Mouse (Mus musculus) bone marrow macrophage, adult 2 months (primary cell): ENCODE measurements around the gene Fgf14. TPM values are rescaled to one million over a fixed set of nuclear protein-coding genes. Genes with fewer than 3 reads are reported as not detected.

Experiments used
- H3K27ac ChIP-seq: 2 replicates; pipeline ENCODE4 v1.5.1; 2012; ENCODE audit warnings: low read depth, low read length; ENCODE audit not compliant: insufficient read depth
- H3K4me1 ChIP-seq: 2 replicates; pipeline ENCODE4 v1.6.1; 2012; ENCODE audit warnings: low read length; ENCODE audit not compliant: control insufficient read depth, insufficient read depth
- H3K4me3 ChIP-seq: 2 replicates; pipeline ENCODE4 v1.5.1; 2012; ENCODE audit warnings: mild to moderate bottlenecking, low read length, moderate library complexity; ENCODE audit not compliant: insufficient read depth
- CTCF ChIP-seq: IDR thresholded peaks from 2 replicates; pipeline ENCODE4 v1.5.1; 2012; ENCODE audit warnings: low read depth, mild to moderate bottlenecking, low read length, moderate library complexity
- POLR2A ChIP-seq: IDR thresholded peaks from 2 replicates; pipeline ENCODE4 v1.6.1; 2012; ENCODE audit warnings: mild to moderate bottlenecking, low read depth, low read length, borderline replicate concordance
- polyA plus RNA-seq: library from polyadenylated mRNA; stranded (reverse); fragments of >200 nt; gene quantifications from 2 replicates; pipeline ENCODE4 v1.2.4, GENCODE M21; 2012; ENCODE audit not compliant: missing spikeins, insufficient read depth, insufficient read length

The Fgf14 gene
- polyA plus RNA-seq, 1 experiment = not detected

DNA sequence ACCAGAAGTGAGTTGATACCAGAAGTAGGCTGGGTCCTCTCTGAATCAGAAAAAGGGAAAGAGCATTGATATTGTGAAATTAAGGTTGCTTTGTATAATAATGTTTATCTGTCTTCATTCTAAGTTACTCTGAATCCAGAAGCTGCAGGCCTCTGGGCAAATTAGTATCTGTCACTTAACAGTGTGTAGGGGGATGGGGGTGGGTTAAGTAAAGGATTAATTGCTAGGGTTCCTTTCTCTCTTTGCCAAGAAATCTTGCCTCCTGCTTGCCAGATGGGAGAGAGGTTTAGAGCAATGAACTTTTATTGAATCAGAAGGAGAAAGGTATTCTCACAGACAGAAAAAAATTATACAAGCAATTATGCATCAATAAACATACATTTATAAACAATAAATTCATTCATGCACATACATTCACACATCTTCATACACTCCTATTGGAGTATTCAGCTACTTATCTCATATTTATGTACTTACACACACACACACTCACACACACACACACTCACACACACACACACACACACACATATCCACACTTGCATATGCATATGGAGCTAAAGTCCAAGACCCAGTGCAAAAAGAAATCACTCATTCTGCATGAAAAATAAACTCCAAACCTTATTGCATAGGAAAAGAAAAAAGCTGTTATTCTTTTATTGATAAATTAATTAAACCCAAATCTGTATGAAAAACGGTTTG, 357.8 kb downstream of the Fgf14 start:
- H3K4me1 ChIP-seq = no peaks in the 10 kb centered on the region
- TF ChIP-seq CTCF (no peak), POLR2A (no peak)
- no peak overlapping the region for H3K4me3 ChIP-seq
- no peak overlapping the region for H3K27ac ChIP-seq

DNA sequence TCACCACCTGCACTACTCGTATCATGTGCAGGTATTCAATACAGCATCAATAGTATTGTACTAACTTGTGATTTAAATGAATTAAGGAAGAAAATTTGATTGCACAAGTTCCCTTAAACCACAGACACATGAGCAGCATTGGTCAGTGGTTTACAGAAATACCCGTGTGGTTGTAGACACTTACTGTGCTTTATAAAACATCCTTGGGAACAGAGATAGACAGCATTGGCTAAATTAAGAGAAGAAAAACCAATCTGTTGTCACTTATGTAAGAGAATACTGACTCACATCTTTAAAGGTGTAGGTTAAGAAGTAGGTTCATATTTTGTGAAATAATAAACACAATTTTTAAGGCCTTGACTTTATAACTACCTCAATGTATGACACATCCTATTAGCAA, 361.4 kb downstream of the Fgf14 start:
- H3K4me3 ChIP-seq = no peak overlapping the region
- TF ChIP-seq POLR2A = no peak
- TF ChIP-seq CTCF = no peak
- H3K27ac ChIP-seq = no peak overlapping the region
- H3K4me1 ChIP-seq = no peaks in the 10 kb centered on the region

- no peak overlapping the region for H3K27ac ChIP-seq
- no peak overlapping the region for H3K4me3 ChIP-seq
- TF ChIP-seq POLR2A (no peak), CTCF (no peak)
- H3K4me1 ChIP-seq = no peaks in the 10 kb centered on the region
Observed at GRCm38 (mm10) chr14:124287027-124287426, 389.9 kb downstream of the Fgf14 start.

- no peaks in the 10 kb centered on the region for H3K4me1 ChIP-seq
- H3K27ac ChIP-seq = no peak overlapping the region
- H3K4me3 ChIP-seq = no peak overlapping the region
- no peak for TF ChIP-seq CTCF
- no peak for TF ChIP-seq POLR2A
Observed at GRCm38 (mm10) chr14:124278384-124278944, 398.5 kb downstream of the Fgf14 start.

- no peak overlapping the region for H3K4me3 ChIP-seq
- TF ChIP-seq POLR2A = no peak
- H3K4me1 ChIP-seq = no peaks in the 10 kb centered on the region
- H3K27ac ChIP-seq = no peak overlapping the region
Observed at GRCm38 (mm10) chr14:124266977-124267376, 409.9 kb downstream of the Fgf14 start.

- H3K4me3 ChIP-seq = no peak overlapping the region
- H3K27ac ChIP-seq = no peak overlapping the region
- no peak for TF ChIP-seq POLR2A
- TF ChIP-seq CTCF = no peak
- no peaks in the 10 kb centered on the region for H3K4me1 ChIP-seq
Observed at GRCm38 (mm10) chr14:124264541-124265059, 412.3 kb downstream of the Fgf14 start.

DNA sequence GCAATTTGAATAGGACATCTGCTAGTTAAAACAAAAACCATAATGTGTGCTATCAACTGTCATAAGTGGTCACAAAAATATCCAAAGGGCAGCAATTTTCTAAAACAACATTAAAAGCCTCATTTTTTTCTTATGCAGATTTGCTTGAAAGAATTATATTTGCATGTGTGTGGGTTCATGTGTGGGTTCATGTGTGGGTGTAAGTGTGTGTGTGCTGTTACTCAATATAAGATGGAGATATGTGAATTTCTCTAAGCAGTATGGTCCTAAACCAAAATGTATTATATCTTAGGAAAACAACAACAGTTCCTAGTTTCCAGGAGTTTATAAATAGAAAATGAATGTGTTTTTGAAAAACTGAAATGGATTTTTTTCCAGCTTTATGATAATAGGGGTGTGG, 413.7 kb downstream of the Fgf14 start:
- TF ChIP-seq POLR2A (no peak), CTCF (no peak)
- Histone ChIP-seq H3K4me1 (no peaks in the 10 kb centered on the region), H3K4me3 (no peak overlapping the region), H3K27ac (no peak overlapping the region)

- Histone ChIP-seq H3K4me1 (no peaks in the 10 kb centered on the region), H3K4me3 (no peak overlapping the region), H3K27ac (no peak overlapping the region)
- TF ChIP-seq CTCF (no peak), POLR2A (no peak)
Observed at GRCm38 (mm10) chr14:124247517-124247916, 429.4 kb downstream of the Fgf14 start.

GRCm38 (mm10) chr14:124223445-124223844, 453.5 kb downstream of the Fgf14 start:
- TF ChIP-seq CTCF (no peak), POLR2A (no peak)
- no peak overlapping the region for H3K4me3 ChIP-seq
- H3K4me1 ChIP-seq = no peaks in the 10 kb centered on the region
- no peak overlapping the region for H3K27ac ChIP-seq

DNA sequence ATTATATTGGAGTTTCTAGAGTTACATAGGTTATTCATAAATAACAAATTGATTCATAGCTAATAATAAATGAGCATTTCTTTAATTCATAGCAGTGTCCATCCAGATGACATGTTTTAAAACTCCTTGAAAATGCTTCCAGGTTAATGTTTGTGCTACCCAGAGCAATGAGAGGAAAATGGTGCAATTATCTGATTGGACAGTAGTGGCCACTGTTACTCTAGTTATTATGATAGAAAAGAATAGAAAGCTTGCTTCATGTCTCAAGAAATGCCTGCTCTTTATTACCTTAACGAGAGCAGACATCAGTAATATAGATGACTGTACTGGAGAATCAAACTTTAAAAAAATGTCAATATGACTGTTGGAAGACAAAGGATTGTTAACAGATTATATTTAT, 454.5 kb downstream of the Fgf14 start:
- Histone ChIP-seq H3K4me3 (no peak overlapping the region), H3K27ac (no peak overlapping the region), H3K4me1 (no peaks in the 10 kb centered on the region)
- TF ChIP-seq POLR2A (no peak), CTCF (no peak)

- no peak overlapping the region for H3K27ac ChIP-seq
- TF ChIP-seq CTCF = no peak
- TF ChIP-seq POLR2A = no peak
- no peaks in the 10 kb centered on the region for H3K4me1 ChIP-seq
- no peak overlapping the region for H3K4me3 ChIP-seq
Observed at GRCm38 (mm10) chr14:124220979-124221378, 455.9 kb downstream of the Fgf14 start.
